Mouse (Mus musculus) lung, postnatal 4 days (tissue): ENCODE measurements around the gene Gm2022.
"Not testable (repeated sequence)": the region's sequence is repeated elsewhere in the genome, so short reads cannot be mapped to it uniquely, and the experiment has no call there.

Source experiments
- DNase-seq, 2 experiments: peaks; one replicate each; pipeline ENCODE4 v3.0.0; 2021

Gm2022 gene

GRCm38 (mm10) chr12:87895070-87895469 is at the start of gene Gm2022:
Gm2022 (plus strand) TSS chr12:87895370.
- DNase-seq, result not testable (repeated sequence)

GRCm38 (mm10) chr12:87850657-87851056 is 44.5 kb upstream of the Gm2022 start:
- DNase-seq, result not testable (repeated sequence)

- DNase-seq, result not testable (repeated sequence)
Measured at GRCm38 (mm10) chr12:87856067-87856466, 39.1 kb upstream of the Gm2022 start.

DNA sequence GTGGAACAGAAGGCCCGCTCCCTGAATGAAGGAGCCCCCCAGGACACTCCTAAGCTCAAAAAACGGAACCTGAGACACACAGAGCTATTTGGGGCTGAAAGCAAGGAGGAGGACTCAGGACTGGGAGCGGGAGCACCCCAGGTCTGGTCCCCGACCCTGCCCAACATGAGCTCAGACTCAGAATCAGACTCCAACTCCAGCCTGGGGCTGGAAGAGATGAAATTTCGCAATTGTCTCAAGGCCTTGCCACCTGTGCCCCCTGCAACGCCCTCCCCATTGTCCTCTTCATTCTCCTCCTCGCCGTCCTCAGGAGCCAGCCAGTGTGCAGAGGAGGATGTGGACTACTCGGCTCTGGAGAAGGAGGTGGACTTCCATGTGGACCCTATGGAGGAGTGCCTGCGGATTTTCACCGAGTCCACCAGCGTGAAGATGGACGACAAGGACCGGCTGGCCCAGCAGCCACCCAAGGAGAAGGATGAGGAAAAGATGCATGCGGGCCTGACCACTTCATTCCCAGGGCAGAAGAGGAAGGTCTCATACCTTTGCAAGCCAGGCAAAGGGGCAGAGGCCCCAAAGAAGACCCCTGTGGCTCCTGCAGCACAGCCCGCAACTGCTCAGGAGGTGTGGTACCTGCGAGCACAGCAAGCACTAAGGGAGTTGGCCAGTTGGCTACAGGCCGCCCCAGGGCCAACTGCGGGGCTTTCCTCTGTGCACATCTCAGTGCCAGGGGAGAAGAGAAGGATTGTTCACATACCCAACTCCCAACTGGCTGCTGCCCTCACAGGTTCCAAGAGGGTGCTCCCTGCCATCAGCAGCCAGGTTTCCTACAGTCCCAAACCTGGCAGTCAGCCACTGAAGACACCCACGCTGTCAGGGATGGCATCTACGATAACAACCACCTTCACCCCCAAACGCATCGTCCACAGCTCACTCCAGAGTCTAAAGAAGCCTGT is 33.2 kb upstream of the Gm2022 start:
- peak in 1 of 2 experiments; percentile 35 for DNase-seq

DNA sequence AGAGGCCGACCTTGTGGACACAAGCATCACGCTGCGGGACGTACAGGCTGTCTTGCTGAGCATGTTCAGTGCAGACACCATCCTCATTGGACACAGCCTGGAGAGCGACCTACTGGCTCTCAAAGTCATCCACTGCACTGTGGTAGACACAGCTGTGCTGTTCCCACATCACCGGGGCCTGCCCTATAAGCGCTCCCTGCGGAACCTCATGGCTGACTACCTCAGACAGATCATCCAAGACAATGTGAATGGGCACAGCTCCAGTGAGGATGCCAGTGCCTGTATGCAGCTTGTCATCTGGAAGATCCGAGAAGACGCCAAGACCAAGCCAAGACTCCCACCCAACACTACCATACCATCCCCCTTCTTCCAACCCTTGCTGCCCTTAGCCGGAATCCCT is 31.5 kb upstream of the Gm2022 start:
- peak in 1 of 2 experiments; percentile 23 for DNase-seq

DNA sequence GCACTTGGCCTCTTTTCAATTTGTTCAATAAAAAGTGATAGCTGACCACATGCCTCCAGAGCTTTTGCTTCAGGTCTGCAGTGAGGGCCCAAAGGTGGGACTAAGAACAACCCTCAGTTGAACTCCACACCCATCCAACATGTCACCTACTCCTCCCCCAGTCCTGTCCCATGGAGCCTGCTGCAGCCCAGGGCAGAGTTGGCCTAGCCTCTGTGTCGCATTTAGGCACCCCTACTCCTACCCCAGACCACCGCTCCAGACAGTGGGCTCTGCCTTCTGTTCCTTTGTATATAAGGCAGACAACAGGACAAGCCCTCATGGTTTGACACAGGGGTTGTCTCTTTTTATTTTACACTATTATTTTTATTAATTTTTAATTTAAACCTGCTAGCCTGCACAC is 31.1 kb upstream of the Gm2022 start:
- DNase-seq, result not testable (repeated sequence)

DNA sequence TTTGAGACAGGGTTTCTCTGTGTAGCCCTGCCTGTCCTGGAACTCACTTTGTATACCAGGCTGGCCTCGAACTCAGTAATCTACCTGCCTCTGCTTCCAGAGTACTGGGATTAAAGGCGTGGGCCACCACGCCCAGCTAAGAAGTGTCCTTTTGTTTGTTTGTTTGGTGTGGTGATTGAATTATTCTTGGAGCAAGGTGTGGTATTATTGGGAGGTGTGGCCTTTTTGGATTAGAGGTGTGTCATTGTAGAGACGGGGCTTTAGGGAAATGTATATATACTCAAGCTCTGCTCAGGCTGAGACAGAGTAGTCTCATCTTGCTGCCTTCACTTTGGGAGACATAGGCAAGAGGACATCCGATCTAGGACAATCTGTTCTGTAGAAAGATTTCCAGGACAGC is 21.4 kb upstream of the Gm2022 start, which contains the start of gene Gm2016:
Gm2016 (plus strand) TSS at position 301 of the 400 bp plus-strand sequence.
- DNase-seq, result not testable (repeated sequence)

DNA sequence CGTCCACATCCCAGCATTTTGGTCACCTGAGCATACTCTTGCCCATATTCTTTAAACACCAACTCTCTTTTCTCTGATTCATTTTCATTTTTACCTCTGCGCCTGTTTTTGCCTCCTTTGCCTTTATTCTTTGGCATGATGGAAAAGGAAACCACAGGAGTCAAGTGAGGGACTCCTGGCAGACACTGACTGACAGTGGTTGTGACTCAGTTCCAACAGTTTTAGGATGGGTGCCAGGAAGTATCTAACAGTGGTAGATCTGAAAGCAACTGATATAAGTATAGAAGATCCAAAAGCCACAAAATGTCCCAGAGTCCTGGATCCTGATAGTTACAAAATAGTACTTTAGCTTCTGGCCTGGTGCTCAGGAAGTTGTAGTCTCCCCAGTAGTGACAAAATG is 24.6 kb downstream of the Gm2022 start, which contains the start of gene Gm2035:
Gm2035 (minus strand) TSS at position 137 of the 400 bp plus-strand sequence.
- not testable (repeated sequence) for DNase-seq
